Mouse (Mus musculus): Measurements from ENCODE around the gene Tnf.
"Not testable (repeated sequence)": the region's sequence is repeated elsewhere in the genome, so short reads cannot be mapped to it uniquely, and the experiment has no call there.

Gene Tnf

DNA sequence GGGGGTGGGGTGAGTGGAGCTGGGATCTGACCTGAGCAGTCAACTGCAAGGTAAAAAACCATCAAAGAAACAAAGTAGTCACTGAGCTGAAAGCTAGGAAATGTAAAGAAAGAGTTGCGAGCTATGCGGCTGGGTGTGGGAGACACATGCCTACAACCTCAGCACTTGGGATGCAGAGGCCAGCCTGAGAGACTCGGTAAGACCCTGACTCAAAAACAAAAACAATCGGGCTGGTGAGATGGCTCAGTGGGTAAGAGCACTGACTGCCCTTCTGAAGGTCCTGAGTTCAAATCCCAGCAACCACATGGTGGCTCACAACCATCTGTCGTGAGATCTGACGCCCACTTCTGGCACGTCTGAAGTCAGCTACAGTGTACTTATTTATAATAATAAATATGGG lies 32.3 kb upstream of the Tnf start:
- not testable (repeated sequence) for DNase-seq (ENCODE audit: low read depth, low spot score)

DNA sequence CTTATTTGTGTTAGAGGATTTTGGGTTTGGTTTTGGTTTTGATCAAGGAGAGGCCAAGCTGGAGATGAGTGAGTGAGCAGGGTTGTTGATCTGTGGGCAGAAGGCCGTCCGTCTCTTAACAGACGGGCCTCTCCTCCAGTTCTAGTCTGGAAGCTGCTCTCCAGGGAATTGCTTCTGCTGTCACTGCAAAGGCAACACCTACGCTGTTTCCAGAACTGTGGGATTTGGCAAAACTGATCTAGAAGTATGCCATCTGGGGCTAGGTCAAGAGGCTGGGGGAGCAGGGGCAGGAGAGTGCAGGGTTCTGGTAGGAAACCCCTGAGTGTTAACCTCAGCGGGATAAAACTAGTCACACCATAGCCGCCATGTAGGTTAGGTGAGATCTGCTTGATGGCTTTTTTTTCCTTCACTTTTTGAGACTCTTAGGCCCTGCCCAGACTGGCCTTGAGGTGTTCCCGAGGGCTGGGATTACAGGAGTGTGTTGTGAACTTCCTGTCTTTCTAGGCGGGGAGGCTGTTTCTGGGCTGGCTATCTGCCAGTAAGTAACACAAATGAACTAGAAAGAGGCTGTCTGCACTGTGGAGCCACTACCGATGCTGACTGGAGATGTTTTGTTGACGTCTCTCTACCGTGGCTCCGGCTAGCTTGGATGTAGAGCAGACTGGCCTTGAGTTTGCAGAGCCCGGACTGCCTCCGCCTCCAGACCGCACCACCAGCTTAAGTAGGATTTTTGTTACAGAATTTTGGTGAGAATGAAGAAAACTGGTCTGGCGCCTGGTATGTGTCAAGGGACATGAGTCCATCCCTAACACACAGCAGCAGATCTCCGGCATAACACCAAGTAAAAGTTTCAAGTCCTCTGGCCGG lies 31.5 kb upstream of the Tnf start, which contains the start of gene Atp6v1g2:
Gene Atp6v1g2 (plus strand): TSS at position 547 of the 867 bp plus-strand sequence.
- DNase-seq (ENCODE audit: low read depth, low spot score) = no peak

DNA sequence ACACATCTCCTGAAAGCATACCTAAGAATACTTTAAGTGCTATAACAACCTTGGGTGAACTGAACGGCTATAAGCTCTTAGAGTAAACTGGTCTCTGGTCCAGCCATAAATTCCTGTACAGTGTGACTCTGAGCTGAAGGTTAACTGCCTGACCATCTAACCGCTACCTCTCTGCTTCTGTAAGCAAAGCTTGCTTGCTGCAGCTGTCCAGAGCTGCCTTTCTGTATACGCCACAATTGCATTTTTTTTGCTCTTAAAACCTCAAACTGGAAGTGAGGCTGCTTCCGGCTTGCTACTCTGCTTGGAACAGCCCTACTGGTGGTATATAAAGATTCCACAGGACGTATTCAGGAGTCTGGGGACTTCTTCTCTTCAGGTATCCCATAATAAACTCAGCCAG lies 30.9 kb upstream of the Tnf start:
- no peak for DNase-seq (ENCODE audit: low read depth, low spot score)

DNA sequence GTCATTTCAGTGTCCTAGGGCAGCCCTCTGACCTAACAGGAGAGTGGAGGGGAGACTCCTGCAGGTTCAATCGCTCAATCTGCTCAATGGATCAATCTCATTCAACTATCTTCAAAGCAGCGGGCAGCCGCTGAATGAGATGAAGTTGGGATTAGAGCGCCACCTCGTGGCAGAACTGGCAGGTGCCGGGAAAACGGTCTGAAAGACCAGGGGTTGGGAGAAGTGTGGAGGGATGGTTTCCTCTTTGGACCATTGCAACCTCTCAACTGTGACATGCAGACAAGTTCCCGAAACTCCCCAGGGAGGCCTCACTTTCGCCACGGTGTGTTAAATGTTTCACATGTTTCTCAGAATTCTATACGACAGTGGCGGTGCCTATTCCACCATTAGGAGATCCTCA lies 30.2 kb upstream of the Tnf start:
- no peak for DNase-seq (ENCODE audit: low read depth, low spot score)

DNA sequence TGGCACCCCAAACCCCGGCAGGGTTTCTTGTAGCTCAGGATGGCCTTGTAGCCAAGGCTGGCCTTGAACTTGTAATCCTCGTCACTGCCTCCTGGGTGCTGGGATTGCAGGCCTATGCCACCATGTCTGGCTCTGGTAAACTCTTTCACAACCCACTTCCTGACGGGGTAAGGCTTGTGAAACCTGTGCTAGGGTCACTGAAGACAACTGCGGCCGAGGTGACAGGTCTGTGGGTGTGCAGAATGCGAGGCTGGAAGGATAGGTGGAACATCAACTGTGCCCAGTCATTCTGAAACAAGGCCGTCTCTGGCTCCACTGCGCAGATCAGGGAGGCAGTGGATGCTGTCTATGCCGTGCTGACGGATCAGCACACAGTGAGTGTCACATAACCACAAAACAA lies 29.2 kb upstream of the Tnf start:
- DNase-seq (ENCODE audit: low read depth, low spot score) = no peak

DNA sequence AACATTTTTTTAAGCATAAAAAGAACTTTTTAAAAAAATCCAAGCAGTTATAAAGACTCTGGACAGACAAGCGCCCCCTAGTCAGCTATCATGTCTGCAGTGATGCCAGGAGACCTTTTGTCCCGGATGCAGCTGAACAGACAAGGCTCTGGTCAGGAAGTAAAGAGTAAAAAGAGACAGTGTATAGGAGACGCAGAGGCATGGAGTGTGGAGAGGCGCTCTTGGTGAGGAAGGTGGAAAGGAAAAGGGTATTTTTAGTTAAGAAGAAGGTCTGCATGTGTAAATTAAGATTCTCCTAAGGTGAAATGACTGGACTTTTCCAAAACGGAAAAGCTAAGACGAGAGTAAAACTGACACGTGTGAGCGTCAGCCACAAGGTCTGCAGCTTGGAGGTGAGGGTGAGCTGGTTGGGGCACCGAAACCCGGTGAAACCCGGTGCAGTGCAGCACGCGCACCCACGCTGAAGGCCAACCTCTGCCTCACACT lies 24.8 kb upstream of the Tnf start:
- DNase-seq (ENCODE audit: low read depth, low spot score) = no peak

DNA sequence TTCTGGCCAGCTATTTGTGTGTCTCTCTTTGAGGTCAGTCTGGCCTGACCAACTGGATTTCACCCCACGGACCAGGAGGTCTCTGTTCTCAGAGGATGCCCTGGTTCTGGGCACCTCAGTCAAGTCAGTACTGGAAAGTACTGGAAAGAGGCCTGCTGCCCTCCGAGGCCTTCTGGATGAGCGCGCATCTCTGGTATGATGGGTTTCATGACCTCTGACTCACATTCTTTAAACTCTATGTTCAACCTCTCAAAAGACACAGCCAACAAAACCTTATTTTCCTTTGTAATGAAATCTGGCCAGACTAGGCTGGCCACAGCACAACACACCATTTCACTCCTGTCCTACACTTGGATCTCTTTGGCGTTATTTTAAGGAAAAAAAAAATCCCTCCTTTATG lies 23.6 kb upstream of the Tnf start:
- no peak for DNase-seq (ENCODE audit: low read depth, low spot score)

DNA sequence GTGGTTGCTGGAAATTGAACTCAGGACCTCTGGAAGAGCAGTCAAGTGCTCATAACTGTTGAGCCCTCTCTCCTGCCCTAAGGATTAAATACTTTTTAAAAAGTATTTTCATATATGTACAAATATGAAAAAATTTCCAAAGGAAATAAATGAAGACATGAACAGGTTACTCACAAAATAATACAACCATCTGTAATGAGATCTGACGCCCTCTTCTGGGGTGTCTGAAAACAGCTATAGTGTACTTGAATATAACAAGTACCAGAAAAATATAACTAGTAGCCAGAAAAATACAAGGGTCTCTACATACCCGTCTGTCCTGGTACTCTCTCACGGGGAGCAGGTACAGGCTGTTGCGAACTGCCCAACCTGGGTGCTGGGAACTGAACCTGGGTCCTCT lies 22.8 kb upstream of the Tnf start:
- DNase-seq (ENCODE audit: low read depth, low spot score) = no peak

DNA sequence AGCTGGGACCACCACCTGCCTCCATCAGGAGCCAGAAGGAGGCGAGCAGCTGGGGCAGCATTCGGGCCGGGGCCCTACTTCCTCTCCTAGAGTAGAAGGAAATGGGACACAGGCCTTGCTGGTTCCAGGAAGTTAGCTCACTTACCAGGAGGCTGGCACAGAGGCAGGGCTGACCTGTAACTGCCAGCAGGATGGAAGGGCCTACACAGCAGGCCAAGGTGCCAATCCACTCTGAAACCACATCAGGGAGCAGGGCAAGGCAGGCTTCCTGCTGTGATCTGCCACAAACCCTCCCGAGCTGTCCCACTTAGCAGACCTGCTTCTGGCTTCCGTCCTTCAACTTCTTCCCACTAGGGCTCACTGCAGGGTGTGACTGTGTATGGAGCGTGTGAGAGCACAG lies 20.5 kb upstream of the Tnf start:
- DNase-seq (ENCODE audit: low read depth, low spot score) = no peak

DNA sequence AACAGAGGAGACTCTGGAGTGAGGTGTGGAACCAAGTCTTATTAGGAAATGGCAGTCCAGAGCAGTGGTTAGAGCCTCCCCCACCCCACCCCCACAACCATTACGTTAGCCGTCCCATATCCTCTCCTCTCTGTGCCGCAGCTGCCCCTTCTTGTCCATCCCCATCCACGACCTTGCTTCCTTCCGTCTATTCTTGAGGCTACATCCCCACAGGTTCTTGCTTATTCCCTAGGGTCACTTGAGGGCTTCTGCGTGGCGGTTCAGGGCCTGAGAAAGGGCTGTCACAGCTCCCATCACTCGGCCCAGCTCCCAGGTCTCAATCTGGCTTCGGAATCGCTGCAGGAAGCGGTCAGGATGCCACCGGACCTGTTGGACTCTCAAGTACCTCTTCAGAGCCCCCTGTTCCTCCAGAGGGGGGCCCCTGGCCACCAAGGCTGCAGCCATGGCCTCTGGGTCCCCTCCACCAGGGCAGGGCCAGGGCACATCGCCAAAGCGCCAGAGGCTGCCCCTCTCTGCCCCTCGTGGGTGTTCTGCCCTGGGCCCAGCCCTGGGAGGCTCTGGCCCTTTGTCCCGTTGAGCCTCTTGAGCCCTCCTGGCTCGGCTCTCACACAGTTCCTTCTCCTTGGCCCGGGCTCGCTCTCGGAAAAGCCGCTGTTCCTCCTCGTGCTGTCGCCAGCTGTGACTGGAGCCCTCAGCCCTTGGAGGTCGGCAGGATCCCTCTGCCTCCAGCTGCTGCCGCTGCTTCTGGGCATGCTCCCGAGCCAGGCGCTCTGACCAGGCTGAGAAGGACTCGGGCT lies 18.5 kb upstream of the Tnf start, which contains the start of gene Gm16181:
Gene Gm16181 (plus strand): TSS at position 679 of the 797 bp plus-strand sequence.
- DNase-seq (ENCODE audit: low read depth, low spot score) = no peak

DNA sequence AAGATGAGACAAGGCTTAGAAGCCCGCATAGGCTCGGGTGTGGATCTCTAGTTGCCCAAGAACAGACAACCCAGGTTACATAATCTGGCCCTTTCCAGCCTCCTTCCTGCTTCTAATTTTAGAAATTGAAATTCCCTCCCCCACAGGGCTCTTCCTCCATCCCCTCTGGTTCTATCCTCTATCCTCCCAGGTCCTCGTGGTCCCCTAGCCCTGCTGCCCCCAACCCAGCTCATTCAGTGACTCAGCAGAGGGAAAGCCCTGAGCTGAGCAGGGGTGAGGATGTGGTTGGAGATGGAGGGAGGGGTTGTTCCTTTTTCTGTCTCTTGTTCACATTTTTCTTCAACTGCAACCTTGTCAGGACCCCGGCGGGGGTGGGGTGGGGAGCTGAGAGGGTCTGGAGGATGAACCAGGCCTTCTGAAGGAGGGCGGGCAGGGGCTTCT lies 17.8 kb upstream of the Tnf start:
- no peak for DNase-seq (ENCODE audit: low read depth, low spot score)

DNA sequence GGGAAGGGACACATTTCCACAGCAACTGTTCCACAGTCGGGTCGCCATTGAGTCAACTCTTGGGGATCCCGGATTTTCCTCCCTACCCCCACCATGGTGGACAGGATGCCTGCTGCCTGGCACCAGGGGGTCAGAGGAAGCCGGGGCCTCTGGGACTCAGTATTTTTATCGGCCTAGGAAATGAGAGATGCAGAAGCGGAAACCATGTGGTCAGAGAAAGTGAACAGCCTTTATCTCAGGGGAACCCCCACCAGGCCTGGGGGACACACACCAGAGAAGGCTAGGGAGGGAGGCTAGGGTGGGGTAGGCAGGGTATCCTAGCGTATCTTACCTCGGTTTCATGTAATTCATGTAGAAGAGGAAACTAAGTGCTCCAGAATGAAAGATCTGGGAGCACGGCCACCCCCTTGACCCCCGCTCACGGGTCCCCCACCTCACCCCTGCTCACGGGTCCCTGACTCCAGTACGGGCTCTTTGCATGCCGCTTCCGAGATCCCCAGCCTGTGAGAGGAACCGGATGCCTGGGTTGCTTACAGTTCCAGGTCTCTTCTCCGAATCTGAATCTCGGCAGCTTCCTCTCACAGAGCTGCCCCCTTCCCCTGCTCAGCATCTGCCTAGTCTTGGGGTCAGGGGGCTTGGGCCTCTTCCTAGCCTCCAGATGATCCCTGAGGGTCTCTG lies 16.8 kb upstream of the Tnf start:
- DNase-seq (ENCODE audit: low read depth, low spot score) = no peak

DNA sequence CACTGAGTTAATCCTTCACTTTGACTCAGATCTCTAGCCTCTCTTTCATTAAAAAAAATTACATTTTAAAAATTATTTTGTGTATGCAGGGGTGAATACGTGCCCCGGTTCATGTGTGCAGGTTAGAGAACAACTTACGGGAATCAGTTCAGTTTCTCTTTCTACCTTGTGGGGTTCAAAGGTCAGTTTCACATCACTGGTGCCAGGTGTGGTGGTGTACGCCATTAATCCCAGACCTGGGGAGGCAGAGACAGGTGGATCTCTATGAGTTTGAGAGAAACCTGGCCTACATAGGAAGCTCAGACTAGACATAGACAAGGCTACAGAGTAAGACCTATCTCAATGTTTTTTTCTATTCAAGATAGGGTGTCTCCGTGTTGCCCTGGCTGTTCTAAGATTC lies 11.3 kb upstream of the Tnf start:
- no peak for DNase-seq (ENCODE audit: low read depth, low spot score)

DNA sequence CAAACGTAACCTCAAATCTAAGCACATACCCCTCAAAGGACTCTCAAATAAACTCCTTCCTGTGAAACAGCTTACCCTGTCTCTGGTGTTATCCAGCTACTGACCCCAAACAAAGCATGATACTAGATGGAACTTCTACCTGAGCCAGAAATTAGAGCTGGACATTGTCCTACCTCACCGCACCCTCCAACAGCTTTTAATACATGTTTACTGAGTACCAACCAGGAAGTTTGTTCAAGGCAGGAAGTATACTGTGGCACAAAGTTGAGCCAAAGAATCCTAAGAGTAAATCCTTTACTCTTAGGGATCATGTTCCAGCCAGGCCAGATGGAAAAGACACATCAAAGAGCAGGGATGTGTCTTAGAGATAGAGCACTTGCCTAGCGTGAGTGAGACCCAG lies 8.8 kb upstream of the Tnf start:
- no peak for DNase-seq (ENCODE audit: low read depth, low spot score)

DNA sequence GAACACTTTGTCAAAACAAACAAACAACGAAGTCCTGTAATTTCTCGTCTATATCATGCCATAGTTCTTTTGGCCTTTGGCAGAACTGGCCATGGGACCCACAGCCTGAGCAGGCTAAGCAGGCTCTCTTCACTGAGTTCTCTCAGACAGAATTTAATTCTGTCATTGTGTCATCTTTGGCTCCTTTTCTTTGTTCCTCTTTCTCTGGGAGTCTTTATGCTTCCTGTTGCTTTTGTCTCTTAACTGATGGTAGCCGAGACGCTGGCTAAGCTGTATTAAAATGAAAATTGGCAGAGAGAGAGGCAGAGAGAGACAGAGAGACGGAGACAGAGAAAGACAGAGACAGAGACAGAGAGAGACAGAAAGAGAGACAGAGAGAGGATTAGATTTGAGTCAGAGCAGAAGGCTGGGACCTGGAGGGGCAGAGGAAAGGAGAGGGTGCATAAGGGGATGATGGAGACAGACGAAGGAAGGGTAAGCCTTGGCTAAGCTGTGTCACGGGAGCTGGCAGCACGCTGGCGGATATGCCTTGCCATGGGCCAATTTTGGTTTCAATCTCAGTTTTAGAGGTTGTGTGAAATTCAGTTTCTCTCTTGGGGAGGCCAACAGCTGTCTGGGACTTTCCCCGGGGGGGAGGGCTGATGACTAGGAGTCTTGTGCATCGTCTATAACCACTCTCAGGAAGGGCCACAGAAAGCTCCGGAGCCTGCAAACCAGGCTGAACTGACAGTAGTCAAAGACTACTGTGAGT lies 8.2 kb upstream of the Tnf start:
- DNase-seq (ENCODE audit: low read depth, low spot score) = no peak

DNA sequence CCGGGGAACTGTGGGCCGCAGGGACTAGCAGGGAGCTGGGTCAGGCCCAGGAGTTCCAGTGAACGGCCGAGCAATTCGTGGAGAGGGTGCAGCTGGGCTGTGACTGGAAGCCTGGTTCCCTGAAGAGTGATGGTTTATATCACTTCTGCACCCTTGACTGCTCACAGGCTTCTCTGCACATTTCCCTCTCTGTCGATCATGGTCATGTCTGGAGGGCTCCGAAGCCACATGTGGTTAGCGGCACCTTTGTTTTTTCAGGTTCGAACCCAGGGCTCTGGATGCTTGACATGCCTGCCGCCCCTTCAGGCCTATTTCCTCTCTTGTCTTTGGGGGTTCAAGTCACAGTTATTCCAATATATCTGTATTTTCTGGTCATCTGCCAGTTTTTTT lies 3.6 kb upstream of the Tnf start:
- DNase-seq (ENCODE audit: low read depth, low spot score) = no peak

DNA sequence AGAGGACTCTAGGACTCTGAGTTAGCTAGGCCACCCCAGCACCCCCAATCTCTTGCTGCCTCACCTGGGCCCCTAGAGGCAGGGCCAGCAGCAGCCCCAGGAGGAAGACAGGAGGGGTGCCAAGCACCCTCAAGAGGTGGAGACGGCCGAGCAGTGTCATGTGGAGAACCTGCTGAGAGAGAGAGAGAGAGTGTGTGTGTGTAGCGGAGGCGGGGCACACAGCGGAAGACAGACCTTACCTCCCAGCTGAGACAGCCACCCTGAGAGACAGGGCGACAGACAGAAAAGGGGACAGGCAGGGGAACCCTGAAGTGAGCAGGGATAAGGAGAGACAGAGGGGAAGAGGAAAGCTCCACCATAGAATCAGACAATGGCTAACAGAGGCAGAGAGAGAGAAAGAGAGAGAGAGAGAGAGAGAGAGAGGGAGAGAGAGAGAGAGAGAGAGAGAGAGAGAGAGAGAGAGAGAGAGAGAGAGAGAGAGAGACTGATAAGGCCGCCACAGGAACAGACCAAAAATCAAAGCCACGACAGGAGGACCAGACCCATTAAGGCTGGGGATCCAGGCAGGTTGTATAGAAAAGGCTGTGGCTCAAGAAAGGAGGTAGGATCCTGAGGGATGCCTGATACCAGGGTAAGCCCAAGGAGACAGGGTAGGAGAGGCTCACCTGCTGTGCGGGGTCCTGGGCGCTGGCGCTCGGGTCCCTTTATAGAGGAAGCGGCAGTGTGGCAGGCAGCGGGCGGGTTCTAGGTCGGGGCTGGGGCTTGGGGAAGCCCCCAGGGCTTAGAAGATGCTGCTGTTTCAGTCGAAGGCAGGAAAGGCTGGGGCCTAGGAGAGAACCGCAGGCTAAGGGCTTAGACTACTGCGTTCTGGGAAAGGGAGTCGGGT lies 2.9 kb upstream of the Tnf start, which contains the start of gene Lta:
Gene Lta (minus strand): TSS at position 858 of the 886 bp plus-strand sequence.
- DNase-seq (ENCODE audit: low read depth, low spot score) = no peak

DNA sequence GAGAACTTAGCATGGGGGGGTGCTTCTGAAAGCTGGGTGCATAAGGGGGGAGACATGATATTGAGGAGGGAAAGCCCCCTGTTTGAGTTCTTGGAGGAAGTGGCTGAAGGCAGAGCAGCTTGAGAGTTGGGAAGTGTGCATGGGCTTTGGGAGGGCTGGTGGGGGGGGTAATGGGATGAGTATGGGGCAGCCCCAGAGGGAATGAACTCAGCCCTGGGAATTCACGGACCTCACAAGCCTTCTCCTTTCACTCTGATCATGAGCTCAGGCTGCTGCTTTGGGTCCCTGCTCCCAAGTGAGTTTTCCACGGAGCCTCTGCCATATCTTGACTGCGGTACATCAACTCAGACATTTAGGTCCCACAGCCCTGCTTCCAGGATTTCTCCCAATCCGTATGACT lies 635 bp upstream of the Tnf start:
- no peak for DNase-seq (ENCODE audit: low read depth, low spot score)

DNA sequence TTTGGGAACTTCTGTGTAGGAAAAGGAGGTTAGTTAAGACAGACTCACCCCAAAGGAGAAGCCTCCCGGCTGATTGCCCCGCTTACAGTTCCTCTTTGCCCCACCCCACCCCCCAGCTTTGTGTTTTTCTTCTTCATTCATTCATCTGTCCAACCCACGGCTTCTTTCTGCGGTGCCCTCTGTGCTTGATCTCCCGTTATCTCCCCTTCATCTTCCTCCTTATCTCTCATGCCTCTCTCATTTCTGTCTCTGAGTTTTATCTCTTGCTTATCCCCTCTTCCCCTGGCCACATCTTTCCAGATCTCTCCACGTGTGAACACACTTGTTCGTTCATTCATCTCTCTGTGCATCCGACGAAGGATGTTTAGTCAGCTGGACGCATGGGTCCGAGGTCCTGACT lies 679 bp downstream of the Tnf start:
- DNase-seq (ENCODE audit: low read depth, low spot score) = no peak

DNA sequence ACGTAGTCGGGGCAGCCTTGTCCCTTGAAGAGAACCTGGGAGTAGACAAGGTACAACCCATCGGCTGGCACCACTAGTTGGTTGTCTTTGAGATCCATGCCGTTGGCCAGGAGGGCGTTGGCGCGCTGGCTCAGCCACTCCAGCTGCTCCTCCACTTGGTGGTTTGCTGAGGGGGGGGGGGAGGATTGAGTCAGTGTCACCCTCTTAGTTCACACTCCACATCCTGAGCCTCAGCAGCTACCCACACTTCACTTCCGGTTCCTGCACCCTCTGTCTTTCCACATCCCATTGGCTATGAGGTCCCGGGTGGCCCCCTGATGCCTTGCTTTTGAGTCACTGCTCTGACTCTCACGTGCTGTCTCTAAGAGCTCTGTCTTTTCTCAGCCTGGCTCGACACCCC lies 1.4 kb downstream of the Tnf start:
- peak; percentile 43 for DNase-seq (ENCODE audit: low read depth, low spot score)
